Mouse (Mus musculus) cerebellum, postnatal 10 days (tissue): ENCODE measurements at regions not wholly inside any gene's neighbourhood (a gene's known extent, or its start where the extent isn't known, plus 50 kb on each side); places are given as distances from the start of the nearest gene placed in this dataset.

ENCODE experiments used
- DNase-seq, 2 experiments: peaks; one replicate each; pipeline ENCODE4 v3.0.0; 2021; ENCODE audit warnings: mixed read lengths in 2 of 2

GRCm38 (mm10) chr6:24262578-24262977 is 94.7 kb upstream of the Slc13a1 start:
- DNase-seq = no peak

- peak; percentile 63 to 67 for DNase-seq
These were observed 77.7 kb upstream of the Slc13a1 start for GRCm38 (mm10) chr6:24245591-24245990.

- DNase-seq = no peak
These were observed 70.6 kb upstream of the Slc13a1 start for GRCm38 (mm10) chr6:24238541-24238940.

GRCm38 (mm10) chr6:24238054-24238453 is 70.2 kb upstream of the Slc13a1 start:
- no peak for DNase-seq

GRCm38 (mm10) chr6:24233626-24234025 is 65.7 kb upstream of the Slc13a1 start:
- peak; percentile 60 to 63 for DNase-seq

GRCm38 (mm10) chr6:24220589-24220988 is 52.7 kb upstream of the Slc13a1 start:
- no peak for DNase-seq

GRCm38 (mm10) chr6:24219882-24220522 is 52.1 kb upstream of the Slc13a1 start:
- DNase-seq = no peak
